Mouse (Mus musculus): Measurements from ENCODE around the gene Furin.

DNA sequence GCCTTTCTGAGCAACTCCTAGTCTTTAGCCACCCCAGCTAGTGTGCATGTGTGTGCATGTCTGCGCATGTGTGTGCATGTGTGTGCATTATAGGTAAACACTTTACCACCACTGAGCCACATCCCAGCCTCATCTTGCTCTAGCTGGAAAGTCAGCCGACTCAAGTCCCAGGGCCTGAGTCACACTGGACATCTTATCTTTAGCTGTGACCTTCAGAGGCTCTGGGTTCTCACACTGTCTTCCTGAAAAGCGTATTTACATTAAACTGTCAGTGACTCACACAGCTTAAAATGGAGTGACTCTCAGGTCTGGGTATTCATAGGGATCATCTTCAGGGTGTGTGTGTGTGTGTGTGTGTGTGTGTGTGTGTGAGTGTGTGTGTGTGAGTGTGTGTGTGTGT is 30.4 kb upstream of the Furin start:
- TF ChIP-seq CTCF (IDR thresholded peaks at IDR 0.05; ENCODE audit: borderline replicate concordance, control insufficient read depth, extremely low read depth, insufficient read depth, low read length, poor library complexity) (no peak), POLR2A (IDR thresholded peaks at IDR 0.05; ENCODE audit: control insufficient read depth, extremely low read depth, insufficient read depth, low read length, poor library complexity) (no peak)
